Mouse (Mus musculus) forebrain, embryonic 16.5 days (tissue): ENCODE results near the gene Isyna1. TPM values are rescaled to one million over a fixed set of nuclear protein-coding genes. Genes with fewer than 3 reads are reported as not detected.

ENCODE experiments used
- ATAC-seq: fragments of 200-750 bp; cut with Nextera tagmentation; 2 replicates; pipeline ENCODE4 v1.8.0; 2017; ENCODE audit warnings: mild to moderate bottlenecking, moderate library complexity
- H3K27ac ChIP-seq: fragments of 300-500 bp; sonication (generic); 2 replicates; pipeline ENCODE4 v1.5.1; 2014; ENCODE audit warnings: low read length, control low read depth
- H3K27me3 ChIP-seq: fragments of 300-500 bp; sonication (generic); replicated peaks from 2 replicates; pipeline ENCODE4 v1.6.1; 2014; ENCODE audit warnings: low read length; ENCODE audit not compliant: control insufficient read depth, insufficient read depth
- H3K36me3 ChIP-seq: fragments of 300-500 bp; sonication (generic); 2 replicates; pipeline ENCODE4 v1.6.1; 2014; ENCODE audit not compliant: control insufficient read depth, insufficient read depth
- H3K4me1 ChIP-seq: fragments of 300-500 bp; sonication (generic); replicated peaks from 2 replicates; pipeline ENCODE4 v1.6.1; 2014; ENCODE audit warnings: low read length; ENCODE audit not compliant: control insufficient read depth, insufficient read depth
- H3K4me2 ChIP-seq: fragments of 300-500 bp; sonication (generic); 2 replicates; pipeline ENCODE4 v1.6.1; 2014; ENCODE audit warnings: mild to moderate bottlenecking, low read length, control low read depth
- H3K4me3 ChIP-seq: fragments of 300-500 bp; sonication (generic); replicated peaks from 2 replicates; pipeline ENCODE4 v1.5.1; 2014; ENCODE audit warnings: mild to moderate bottlenecking, low read length, control low read depth
- H3K9ac ChIP-seq: fragments of 300-500 bp; sonication (generic); replicated peaks from 2 replicates; pipeline ENCODE4 v1.6.1; 2014; ENCODE audit warnings: low read depth, low read length, control low read depth
- H3K9me3 ChIP-seq: fragments of 300-500 bp; sonication (generic); 2 replicates; pipeline ENCODE4 v1.6.1; 2016; ENCODE audit warnings: low read length; ENCODE audit not compliant: control insufficient read depth
- WGBS: fragments of 180-500 bp; shearing (Covaris S2); extraction: QIAGEN DNeasy Blood & Tissue Kit; methylation state at CpG from one replicate; pipeline ENCODE4 v1.1.7; 2014; 5-methylcytosine and 5-hydroxymethylcytosine counted together
- polyA plus RNA-seq: library from polyadenylated mRNA; unstranded; fragments of >200 nt; fragmentation: Nextera tagmentation; extraction: Ambion mirVana; gene quantifications from 2 replicates; pipeline ENCODE4 v1.2.1, GENCODE M21; 2015

The Isyna1 gene
- polyA plus RNA-seq, 1 experiment from 2014 or later: 141 TPM

- ATAC-seq: no peak
- H3K4me2 ChIP-seq: no peak overlapping the region
Observed at GRCm38 (mm10) chr8:70558983-70559382, 35.2 kb upstream of the Isyna1 start.

GRCm38 (mm10) chr8:70560096-70560495 lies 34.1 kb upstream of the Isyna1 start:
- H3K4me1 ChIP-seq: no peaks in the 10 kb centered on the region
- H3K27me3 ChIP-seq: no peaks in the 10 kb centered on the region
- H3K4me2 ChIP-seq: no peak overlapping the region
- H3K9ac ChIP-seq: no peak overlapping the region
- no peak overlapping the region for H3K27ac ChIP-seq
- H3K9me3 ChIP-seq: no peaks in the 10 kb centered on the region
- H3K4me3 ChIP-seq: no peak overlapping the region
- 66% methylated on average over 2 of the region's 2 CpGs for WGBS
- no peaks in the 10 kb centered on the region for H3K36me3 ChIP-seq
- no peak for ATAC-seq

More at GRCm38 (mm10) chr8:70558983-70559382, 35.2 kb upstream of the Isyna1 start:
- H3K27me3 ChIP-seq: no peaks in the 10 kb centered on the region
- no peak overlapping the region for H3K9ac ChIP-seq
- H3K4me3 ChIP-seq: no peak overlapping the region
- H3K4me1 ChIP-seq: peaks cover 3% of the 10 kb centered on the region
- H3K27ac ChIP-seq: no peak overlapping the region
- no peaks in the 10 kb centered on the region for H3K36me3 ChIP-seq
- H3K9me3 ChIP-seq: no peaks in the 10 kb centered on the region
- 75% methylated on average over 3 of the region's 3 CpGs for WGBS

GRCm38 (mm10) chr8:70560564-70560963 lies 33.6 kb upstream of the Isyna1 start:
- WGBS: 72% methylated on average over 3 of the region's 3 CpGs
- H3K9ac ChIP-seq: no peak overlapping the region

GRCm38 (mm10) chr8:70561357-70561756 lies 32.8 kb upstream of the Isyna1 start:
- no peaks in the 10 kb centered on the region for H3K36me3 ChIP-seq
- H3K27ac ChIP-seq: no peak overlapping the region
- no peak overlapping the region for H3K4me3 ChIP-seq
- no peak overlapping the region for H3K4me2 ChIP-seq
- peaks cover 5% of the 10 kb centered on the region for H3K4me1 ChIP-seq
- no peaks in the 10 kb centered on the region for H3K27me3 ChIP-seq
- no peak overlapping the region for H3K9ac ChIP-seq
- WGBS: 81% methylated on average over 4 of the region's 4 CpGs
- H3K9me3 ChIP-seq: no peaks in the 10 kb centered on the region
- ATAC-seq: no peak

More at GRCm38 (mm10) chr8:70560564-70560963, 33.6 kb upstream of the Isyna1 start:
- Histone ChIP-seq H3K9me3 (no peaks in the 10 kb centered on the region), H3K4me1 (peaks cover 2% of the 10 kb centered on the region), H3K4me2 (no peak overlapping the region), H3K27ac (no peak overlapping the region), H3K27me3 (no peaks in the 10 kb centered on the region), H3K4me3 (no peak overlapping the region), H3K36me3 (no peaks in the 10 kb centered on the region)
- no peak for ATAC-seq

- Histone ChIP-seq H3K36me3 (no peaks in the 10 kb centered on the region), H3K4me1 (peaks cover 5% of the 10 kb centered on the region), H3K4me2 (no peak overlapping the region), H3K9ac (no peak overlapping the region), H3K4me3 (no peak overlapping the region), H3K27me3 (no peaks in the 10 kb centered on the region), H3K9me3 (no peaks in the 10 kb centered on the region), H3K27ac (no peak overlapping the region)
- no peak for ATAC-seq
- WGBS: 88% methylated on average over 7 of the region's 7 CpGs
Observed at GRCm38 (mm10) chr8:70561809-70562535, 32.2 kb upstream of the Isyna1 start.

GRCm38 (mm10) chr8:70562802-70563201 lies 31.4 kb upstream of the Isyna1 start:
- Histone ChIP-seq H3K9ac (no peak overlapping the region), H3K36me3 (no peaks in the 10 kb centered on the region), H3K4me1 (peaks cover 5% of the 10 kb centered on the region), H3K9me3 (no peaks in the 10 kb centered on the region), H3K27me3 (no peaks in the 10 kb centered on the region), H3K27ac (no peak overlapping the region), H3K4me2 (no peak overlapping the region), H3K4me3 (no peak overlapping the region)
- 85% methylated on average over 3 of the region's 3 CpGs for WGBS
- no peak for ATAC-seq

- Histone ChIP-seq H3K27ac (no peak overlapping the region), H3K9me3 (no peaks in the 10 kb centered on the region)
- WGBS: 92% methylated on average over 6 of the region's 6 CpGs
Observed at GRCm38 (mm10) chr8:70563763-70564387, 30.3 kb upstream of the Isyna1 start.

GRCm38 (mm10) chr8:70564696-70565235 lies 29.4 kb upstream of the Isyna1 start:
- no peak overlapping the region for H3K4me2 ChIP-seq
- H3K27me3 ChIP-seq: no peaks in the 10 kb centered on the region
- ATAC-seq: no peak
- no peaks in the 10 kb centered on the region for H3K9me3 ChIP-seq
- no peak overlapping the region for H3K4me3 ChIP-seq
- WGBS: 80% methylated on average over 3 of the region's 3 CpGs
- H3K9ac ChIP-seq: no peak overlapping the region
- no peaks in the 10 kb centered on the region for H3K36me3 ChIP-seq
- peaks cover 5% of the 10 kb centered on the region for H3K4me1 ChIP-seq
- no peak overlapping the region for H3K27ac ChIP-seq

More at GRCm38 (mm10) chr8:70563763-70564387, 30.3 kb upstream of the Isyna1 start:
- H3K9ac ChIP-seq: no peak overlapping the region
- no peaks in the 10 kb centered on the region for H3K27me3 ChIP-seq
- no peak overlapping the region for H3K4me3 ChIP-seq
- no peaks in the 10 kb centered on the region for H3K36me3 ChIP-seq
- peaks cover 5% of the 10 kb centered on the region for H3K4me1 ChIP-seq
- no peak for ATAC-seq
- no peak overlapping the region for H3K4me2 ChIP-seq

GRCm38 (mm10) chr8:70565561-70565960 lies 28.6 kb upstream of the Isyna1 start:
- Histone ChIP-seq H3K9ac (no peak overlapping the region), H3K4me3 (no peak overlapping the region), H3K27ac (no peak overlapping the region), H3K36me3 (no peaks in the 10 kb centered on the region), H3K9me3 (no peaks in the 10 kb centered on the region), H3K27me3 (no peaks in the 10 kb centered on the region), H3K4me2 (no peak overlapping the region), H3K4me1 (peaks cover 5% of the 10 kb centered on the region)
- no peak for ATAC-seq
- 76% methylated on average over 3 of the region's 3 CpGs for WGBS
